Mouse (Mus musculus): ENCODE results near the gene Ctcf. TPM values are rescaled to one million over a fixed set of nuclear protein-coding genes. Genes with fewer than 3 reads are reported as not detected.

Ctcf gene
- polyA plus RNA-seq, 1 experiment from 2014 or later, result 42.2 TPM

- no peak overlapping the region for H3K27ac ChIP-seq (ENCODE audit: low read depth, low read length)
- ATAC-seq, result peak; percentile 19; the same call in 1 of the 2 replicates
- no peak for TF ChIP-seq CTCF (IDR thresholded peaks at IDR 0.05; ENCODE audit: low read depth)
Measured at GRCm38 (mm10) chr8:105613830-105614511, 22.4 kb upstream of the Ctcf start.

GRCm38 (mm10) chr8:105615942-105616341 is 20.4 kb upstream of the Ctcf start:
- WGBS, result 93% methylated on average over 9 of the region's 9 CpGs
- no peak for TF ChIP-seq CTCF (IDR thresholded peaks at IDR 0.05; ENCODE audit: low read depth)
- peaks cover 8% of the 10 kb centered on the region; the same call in 1 of the 2 replicates for H3K4me1 ChIP-seq (replicated peaks; ENCODE audit: control insufficient read depth, insufficient read depth, low read length)
- H3K27me3 ChIP-seq (replicated peaks; ENCODE audit: control insufficient read depth, insufficient read depth, low read length), result peaks cover 4% of the 10 kb centered on the region; the same call in 1 of the 2 replicates
- no peak overlapping the region for H3K9ac ChIP-seq (ENCODE audit: low read depth, low read length)
- no peak overlapping the region for H3K27ac ChIP-seq (ENCODE audit: low read depth, low read length)
- no peak for ATAC-seq
- peaks cover 53% of the 10 kb centered on the region for H3K36me3 ChIP-seq (ENCODE audit: control insufficient read depth, insufficient read depth)
- no peak overlapping the region for H3K4me3 ChIP-seq (ENCODE audit: low read depth, low read length)
- H3K9me3 ChIP-seq (ENCODE audit: control insufficient read depth), result no peaks in the 10 kb centered on the region
- no peak overlapping the region for H3K4me2 ChIP-seq (replicated peaks; ENCODE audit: low read depth)

More at GRCm38 (mm10) chr8:105613830-105614511, 22.4 kb upstream of the Ctcf start:
- Histone ChIP-seq H3K9ac (ENCODE audit: low read depth, low read length) (peak overlapping the region; percentile 34), H3K36me3 (ENCODE audit: control insufficient read depth, insufficient read depth) (peaks cover 34% of the 10 kb centered on the region), H3K4me2 (replicated peaks; ENCODE audit: low read depth) (peak overlapping the region; percentile 96), H3K4me1 (replicated peaks; ENCODE audit: control insufficient read depth, insufficient read depth, low read length) (peaks cover 8% of the 10 kb centered on the region; the same call in 1 of the 2 replicates), H3K9me3 (ENCODE audit: control insufficient read depth) (no peaks in the 10 kb centered on the region), H3K4me3 (ENCODE audit: low read depth, low read length) (peak overlapping the region; percentile 55), H3K27me3 (replicated peaks; ENCODE audit: control insufficient read depth, insufficient read depth, low read length) (peaks cover 4% of the 10 kb centered on the region; the same call in 1 of the 2 replicates)
- WGBS, result 5% methylated on average over 50 of the region's 50 CpGs

- H3K36me3 ChIP-seq (ENCODE audit: control insufficient read depth, insufficient read depth), result peaks cover 61% of the 10 kb centered on the region
- H3K27ac ChIP-seq (ENCODE audit: low read depth, low read length), result no peak overlapping the region
- H3K9ac ChIP-seq (ENCODE audit: low read depth, low read length), result no peak overlapping the region
- H3K9me3 ChIP-seq (ENCODE audit: control insufficient read depth), result no peaks in the 10 kb centered on the region
- no peaks in the 10 kb centered on the region; the same call in 1 of the 2 replicates for H3K27me3 ChIP-seq (replicated peaks; ENCODE audit: control insufficient read depth, insufficient read depth, low read length)
- 86% methylated on average over 21 of the region's 21 CpGs for WGBS
- no peak for TF ChIP-seq CTCF (IDR thresholded peaks at IDR 0.05; ENCODE audit: low read depth)
- no peak overlapping the region for H3K4me3 ChIP-seq (ENCODE audit: low read depth, low read length)
- no peak for ATAC-seq
- no peak overlapping the region for H3K4me2 ChIP-seq (replicated peaks; ENCODE audit: low read depth)
- peaks cover 6% of the 10 kb centered on the region; the same call in 1 of the 2 replicates for H3K4me1 ChIP-seq (replicated peaks; ENCODE audit: control insufficient read depth, insufficient read depth, low read length)
Measured at GRCm38 (mm10) chr8:105617451-105618278, 18.7 kb upstream of the Ctcf start.

- H3K27ac ChIP-seq (ENCODE audit: low read depth, low read length), result no peak overlapping the region
- H3K27me3 ChIP-seq (replicated peaks; ENCODE audit: control insufficient read depth, insufficient read depth, low read length), result no peaks in the 10 kb centered on the region; the same call in 1 of the 2 replicates
- no peak overlapping the region for H3K4me2 ChIP-seq (replicated peaks; ENCODE audit: low read depth)
- no peak for ATAC-seq
- WGBS, result 89% methylated on average over 5 of the region's 5 CpGs
- H3K4me1 ChIP-seq (replicated peaks; ENCODE audit: control insufficient read depth, insufficient read depth, low read length), result peaks cover 6% of the 10 kb centered on the region; the same call in 1 of the 2 replicates
- peaks cover 61% of the 10 kb centered on the region for H3K36me3 ChIP-seq (ENCODE audit: control insufficient read depth, insufficient read depth)
- H3K9me3 ChIP-seq (ENCODE audit: control insufficient read depth), result no peaks in the 10 kb centered on the region
- no peak overlapping the region for H3K9ac ChIP-seq (ENCODE audit: low read depth, low read length)
- no peak for TF ChIP-seq CTCF (IDR thresholded peaks at IDR 0.05; ENCODE audit: low read depth)
- no peak overlapping the region for H3K4me3 ChIP-seq (ENCODE audit: low read depth, low read length)
Measured at GRCm38 (mm10) chr8:105618279-105618634, 18.1 kb upstream of the Ctcf start.

- TF ChIP-seq CTCF (IDR thresholded peaks at IDR 0.05; ENCODE audit: low read depth), result no peak
- H3K36me3 ChIP-seq (ENCODE audit: control insufficient read depth, insufficient read depth), result peaks cover 61% of the 10 kb centered on the region
- ATAC-seq, result no peak
Measured at GRCm38 (mm10) chr8:105618892-105619591, 17.3 kb upstream of the Ctcf start.

GRCm38 (mm10) chr8:105620211-105620610 is 16.2 kb upstream of the Ctcf start:
- Histone ChIP-seq H3K9me3 (ENCODE audit: control insufficient read depth) (no peaks in the 10 kb centered on the region), H3K4me3 (ENCODE audit: low read depth, low read length) (no peak overlapping the region), H3K4me2 (replicated peaks; ENCODE audit: low read depth) (no peak overlapping the region), H3K4me1 (replicated peaks; ENCODE audit: control insufficient read depth, insufficient read depth, low read length) (no peaks in the 10 kb centered on the region), H3K27ac (ENCODE audit: low read depth, low read length) (no peak overlapping the region), H3K36me3 (ENCODE audit: control insufficient read depth, insufficient read depth) (peaks cover 61% of the 10 kb centered on the region), H3K27me3 (replicated peaks; ENCODE audit: control insufficient read depth, insufficient read depth, low read length) (no peaks in the 10 kb centered on the region), H3K9ac (ENCODE audit: low read depth, low read length) (no peak overlapping the region)
- WGBS, result 92% methylated on average over 19 of the region's 19 CpGs
- ATAC-seq, result no peak
- no peak for TF ChIP-seq CTCF (IDR thresholded peaks at IDR 0.05; ENCODE audit: low read depth)

More at GRCm38 (mm10) chr8:105618892-105619591, 17.3 kb upstream of the Ctcf start:
- Histone ChIP-seq H3K4me3 (ENCODE audit: low read depth, low read length) (no peak overlapping the region), H3K4me1 (replicated peaks; ENCODE audit: control insufficient read depth, insufficient read depth, low read length) (0 out of 2 replicates have a peak, but pooled peaks cover under 1% of the 10 kb centered on the region), H3K9me3 (ENCODE audit: control insufficient read depth) (no peaks in the 10 kb centered on the region), H3K9ac (ENCODE audit: low read depth, low read length) (no peak overlapping the region), H3K27me3 (replicated peaks; ENCODE audit: control insufficient read depth, insufficient read depth, low read length) (no peaks in the 10 kb centered on the region), H3K27ac (ENCODE audit: low read depth, low read length) (no peak overlapping the region), H3K4me2 (replicated peaks; ENCODE audit: low read depth) (no peak overlapping the region)
- WGBS, result 93% methylated on average over 19 of the region's 19 CpGs
